ENCODE assay signal across 30 mouse cellular contexts in the genomic region with DNA sequence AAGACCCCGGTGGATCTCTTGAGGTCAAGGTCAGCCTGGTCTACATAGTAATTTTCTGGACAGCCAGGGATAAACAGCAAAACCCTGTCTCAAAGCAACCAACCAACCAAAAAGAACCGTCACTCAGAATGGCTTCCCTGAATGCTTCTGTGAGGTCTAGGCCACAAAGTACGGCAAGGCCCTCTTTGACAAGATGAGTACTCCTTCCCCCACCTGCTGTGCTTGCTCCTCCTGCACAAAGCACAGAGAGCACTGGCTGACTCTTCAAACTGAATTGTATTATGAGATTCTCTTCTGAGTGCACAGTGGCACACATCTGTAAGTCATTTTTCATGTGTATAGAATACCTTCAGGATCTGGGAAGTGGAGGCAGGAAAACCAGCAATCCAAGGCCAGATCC.
"Had no signal": no experiment of that assay in that cellular context is flagged by ENCODE, and none has a peak within 500 bp of the region (broad histone marks: within the 10 kb centered on the region; RNA-seq: fewer than 3 reads in every experiment).

No protein-coding gene starts in this region.

- H3K4me3 ChIP-seq: heart, embryonic 12.5 days; heart, embryonic 13.5 days; heart, embryonic 15.5 days; hindbrain, embryonic 10.5 days; hindbrain, embryonic 12.5 days; hindbrain, embryonic 13.5 days; hindbrain, embryonic 15.5 days; intestine, embryonic 15.5 days; kidney, embryonic 15.5 days; layer of hippocampus, adult 2 months; left cerebral cortex, adult 2 months had no signal

- H3K9ac ChIP-seq: heart, embryonic 12.5 days; heart, embryonic 13.5 days; heart, embryonic 15.5 days; hindbrain, embryonic 12.5 days; hindbrain, embryonic 13.5 days; hindbrain, embryonic 14.5 days; hindbrain, embryonic 15.5 days; intestine, embryonic 15.5 days; kidney, embryonic 15.5 days had no signal

- H3K27ac ChIP-seq: heart, embryonic 13.5 days; heart, embryonic 15.5 days; hindbrain, embryonic 10.5 days; hindbrain, embryonic 12.5 days; hindbrain, embryonic 13.5 days; hindbrain, embryonic 14.5 days; hindbrain, embryonic 15.5 days; hindbrain, postnatal 0 days; intestine, embryonic 15.5 days; kidney, embryonic 15.5 days; kidney, postnatal 0 days; layer of hippocampus, adult 2 months; left cerebral cortex, adult 2 months had no signal

- H3K9me3 ChIP-seq: heart, embryonic 13.5 days; heart, embryonic 15.5 days; hindbrain, embryonic 10.5 days; hindbrain, embryonic 12.5 days; hindbrain, embryonic 13.5 days; hindbrain, embryonic 15.5 days; intestine, embryonic 15.5 days; kidney, embryonic 15.5 days had no signal

- DNase-seq: heart, postnatal 10 days; heart, postnatal 14 days; heart, postnatal 36 days; heart, postnatal 4 days; kidney, adult 11 months; kidney, adult 18-20 months; kidney, adult 2 months; kidney, adult 8-10 months; kidney, adult 9 months; kidney, postnatal 10 days; kidney, postnatal 14 days; kidney, postnatal 25 days; kidney, postnatal 36 days; kidney, postnatal 4 days; layer of hippocampus, adult 9-11 months; layer of hippocampus, postnatal 36 days had no signal
